Mouse (Mus musculus) lung, postnatal 4 days (tissue): ENCODE data around the gene Nfatc2.

Experiments
- DNase-seq, 2 experiments: peaks; one replicate each; pipeline ENCODE4 v3.0.0; 2021

Gene Nfatc2

DNA sequence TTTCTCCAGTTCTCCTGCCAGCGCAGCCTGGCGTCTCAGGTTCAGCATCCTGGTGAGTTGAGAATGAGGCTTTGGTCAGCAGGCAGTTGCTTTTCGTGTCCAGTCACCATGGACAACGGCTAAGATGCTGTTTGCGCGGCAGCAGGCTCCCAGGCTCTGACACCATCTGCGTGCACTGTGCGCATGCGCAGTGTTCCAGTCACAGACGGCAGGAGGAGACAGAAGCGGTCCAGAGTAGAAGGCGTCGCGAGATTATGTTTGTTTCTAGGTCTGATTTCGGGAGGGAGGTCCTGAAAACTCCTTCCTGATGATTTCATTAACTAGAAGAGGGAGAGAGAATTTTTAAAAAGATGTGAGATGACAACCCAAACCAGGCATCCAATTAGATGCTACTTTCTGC lies 121.5 kb downstream of the Nfatc2 start:
- no peak for DNase-seq

- DNase-seq, result peak; percentile 47 to 60
Measured at GRCm38 (mm10) chr2:168478431-168478830, 123.0 kb downstream of the Nfatc2 start.

- DNase-seq, result no peak
Measured at GRCm38 (mm10) chr2:168473496-168473895, 128.0 kb downstream of the Nfatc2 start.

DNA sequence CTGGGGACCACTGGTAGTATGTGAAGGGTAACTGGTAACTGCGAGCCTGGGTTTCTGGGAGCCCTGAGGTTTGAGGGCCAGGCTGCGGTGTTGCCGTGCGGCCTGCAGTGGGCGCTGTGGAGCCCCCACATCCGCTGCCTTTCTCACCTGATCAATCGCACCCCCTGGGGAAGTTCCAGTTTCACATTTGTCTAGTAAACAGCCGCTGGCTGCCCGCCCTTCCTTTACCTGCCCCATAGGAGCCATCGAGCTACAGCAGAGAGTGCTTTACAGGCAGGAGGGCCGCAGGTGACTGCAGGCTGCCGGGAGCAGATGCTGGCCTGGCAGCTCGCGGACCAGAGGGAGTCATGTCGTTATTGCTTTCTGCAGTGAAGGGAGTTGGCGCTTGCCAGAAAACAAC lies 128.6 kb downstream of the Nfatc2 start:
- peak; percentile 65 to 78 for DNase-seq

GRCm38 (mm10) chr2:168469032-168469431 lies 132.4 kb downstream of the Nfatc2 start:
- peak; percentile 71 to 82 for DNase-seq

DNA sequence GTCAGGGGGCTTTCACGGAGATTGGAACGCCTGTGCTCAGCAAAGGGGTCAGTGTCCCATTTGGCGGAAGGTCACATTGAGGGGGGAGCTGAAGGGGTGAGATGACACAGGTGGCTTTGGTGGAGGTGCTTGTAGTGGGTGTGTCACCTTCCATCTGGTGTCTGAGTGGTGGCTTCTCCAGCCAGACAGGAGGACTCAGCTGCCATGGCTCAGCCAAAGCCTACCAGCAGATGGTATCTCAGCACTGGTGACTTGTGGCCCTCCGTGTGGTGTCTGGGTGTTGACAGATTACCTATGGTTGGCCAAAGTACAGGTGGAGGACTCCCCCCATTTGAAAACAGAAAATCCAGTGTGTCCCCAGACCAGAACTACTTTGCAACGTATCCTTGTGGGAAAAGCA lies 134.3 kb downstream of the Nfatc2 start:
- DNase-seq, result no peak

DNA sequence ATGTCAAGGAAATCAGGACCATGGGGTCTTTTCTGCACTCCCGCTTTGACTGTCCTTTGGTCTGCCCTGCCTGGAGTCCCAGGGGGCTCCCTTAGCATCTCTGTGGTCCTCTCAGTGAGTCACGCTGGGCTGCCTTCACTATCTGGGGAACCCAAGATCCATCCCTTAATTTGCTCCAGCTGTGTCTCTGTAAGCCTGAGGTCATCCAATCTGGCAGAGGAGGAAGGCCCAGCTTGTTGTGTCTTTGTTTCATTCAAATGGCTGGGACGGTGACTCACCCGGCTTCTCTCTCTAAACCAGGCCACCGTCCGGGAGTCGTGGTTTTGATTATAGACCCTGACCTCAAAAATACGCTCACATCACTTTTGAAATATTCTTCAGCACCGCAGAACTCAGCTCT lies 135.4 kb downstream of the Nfatc2 start:
- no peak for DNase-seq

GRCm38 (mm10) chr2:168465646-168466045 lies 135.8 kb downstream of the Nfatc2 start:
- DNase-seq, result no peak

GRCm38 (mm10) chr2:168461865-168462264 lies 139.6 kb downstream of the Nfatc2 start:
- DNase-seq, result no peak

DNA sequence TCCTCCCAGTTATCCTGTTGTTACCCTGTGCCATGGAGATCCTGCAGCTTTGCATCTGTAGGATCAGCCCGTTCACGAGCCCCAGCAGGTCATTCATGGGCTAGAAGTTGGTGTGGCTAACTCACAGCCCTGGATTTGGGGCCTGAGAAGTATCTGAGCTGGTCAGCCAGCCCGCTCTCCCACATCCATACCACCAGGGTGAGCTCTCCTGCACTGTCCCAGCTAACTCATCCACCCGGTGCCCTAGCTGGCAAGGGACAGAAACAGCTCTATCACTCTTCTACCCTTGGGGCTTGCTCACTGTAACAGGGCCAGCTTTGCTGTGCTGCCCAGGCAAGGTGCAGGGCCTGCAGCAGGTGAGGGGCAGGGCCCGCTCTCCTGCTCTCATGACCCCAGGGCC lies 141.8 kb downstream of the Nfatc2 start:
- no peak for DNase-seq

GRCm38 (mm10) chr2:168458583-168458982 lies 142.9 kb downstream of the Nfatc2 start:
- DNase-seq, result no peak

GRCm38 (mm10) chr2:168451714-168452708 lies 149.4 kb downstream of the Nfatc2 start:
- DNase-seq, result no peak

DNA sequence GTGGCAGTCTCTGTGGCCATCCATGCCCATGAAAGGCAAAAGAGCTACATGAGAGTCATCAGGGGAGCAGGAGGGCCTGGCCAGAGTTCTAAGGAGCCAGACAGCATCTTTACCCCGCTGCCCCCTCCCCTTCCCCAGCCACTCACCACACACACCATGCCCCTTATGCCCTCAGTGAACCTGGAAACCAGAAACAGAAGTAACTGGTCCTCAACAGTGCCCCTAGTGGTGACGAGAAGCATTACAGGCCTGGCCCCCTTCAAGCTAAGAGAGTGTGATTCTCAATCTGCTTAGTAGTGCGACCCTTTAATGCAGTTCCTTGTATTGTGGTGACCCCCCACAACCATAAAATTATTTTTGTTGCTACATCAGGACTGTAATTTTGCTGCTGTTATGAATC lies 150.5 kb downstream of the Nfatc2 start:
- DNase-seq, result no peak

- DNase-seq, result no peak
Measured at GRCm38 (mm10) chr2:168448054-168448453, 153.4 kb downstream of the Nfatc2 start.

- peak; percentile 29 to 64 for DNase-seq
Measured at GRCm38 (mm10) chr2:168447601-168448000, 153.9 kb downstream of the Nfatc2 start.

DNA sequence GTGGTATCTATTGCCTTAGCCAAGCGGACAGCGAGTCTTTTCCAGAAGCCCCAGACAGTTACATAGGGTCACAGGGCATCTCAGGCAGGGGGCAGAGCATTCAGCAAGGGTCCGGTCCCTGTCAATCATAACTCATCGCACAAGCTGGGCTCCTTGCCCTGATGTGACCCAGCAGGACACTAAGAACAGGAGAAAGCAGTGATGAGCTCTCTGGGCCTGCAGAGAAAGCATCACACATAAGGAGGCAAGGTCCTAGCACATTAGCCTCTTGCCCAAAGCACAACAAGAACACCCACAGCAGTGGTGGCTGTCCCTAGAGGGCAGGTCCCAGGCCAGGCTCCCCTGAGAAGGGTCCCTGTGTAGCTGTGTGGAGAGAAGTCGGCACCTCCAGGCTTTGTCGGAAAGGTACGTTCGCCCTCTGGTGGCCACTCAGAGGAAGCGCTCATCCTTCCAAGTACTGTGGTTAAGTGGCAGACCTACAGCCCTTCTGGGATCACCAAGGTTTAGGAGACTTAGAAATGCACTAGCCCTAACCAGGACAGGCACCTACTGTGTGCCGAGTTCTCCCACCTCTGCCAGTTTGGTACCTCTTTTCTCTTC lies 156.1 kb downstream of the Nfatc2 start:
- peak; percentile 54 to 67 for DNase-seq

- DNase-seq, result no peak
Measured at GRCm38 (mm10) chr2:168444126-168444525, 157.3 kb downstream of the Nfatc2 start.

DNA sequence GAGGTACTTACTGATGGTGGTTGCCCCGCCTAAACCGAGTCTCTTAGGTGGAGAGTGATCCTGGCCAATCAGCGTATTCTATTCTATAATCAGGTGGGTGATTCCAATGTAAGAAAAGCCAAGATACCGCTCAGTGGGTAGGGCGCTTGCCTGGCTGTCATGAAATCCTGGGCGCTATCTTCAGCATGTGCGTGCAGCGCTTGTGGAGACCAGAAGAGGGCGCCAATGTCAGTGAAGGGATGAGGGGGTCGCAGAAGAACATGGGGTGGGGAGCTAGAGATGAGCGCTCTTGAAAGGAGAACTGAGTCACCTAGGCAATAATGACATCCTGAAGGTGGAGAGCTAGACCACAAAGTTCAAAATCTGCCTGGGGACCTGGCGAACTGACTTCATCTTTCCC lies 160.0 kb downstream of the Nfatc2 start:
- DNase-seq, result no peak

- no peak for DNase-seq
Measured at GRCm38 (mm10) chr2:168440918-168441328, 160.5 kb downstream of the Nfatc2 start.

- DNase-seq, result peak in 1 of 2 experiments; percentile 55
Measured at GRCm38 (mm10) chr2:168438981-168439452, 162.4 kb downstream of the Nfatc2 start.

GRCm38 (mm10) chr2:168434187-168434586 lies 167.3 kb downstream of the Nfatc2 start:
- DNase-seq, result no peak

- DNase-seq, result no peak
Measured at GRCm38 (mm10) chr2:168433392-168433791, 168.1 kb downstream of the Nfatc2 start.

GRCm38 (mm10) chr2:168432394-168432793 lies 169.1 kb downstream of the Nfatc2 start:
- DNase-seq, result no peak

DNA sequence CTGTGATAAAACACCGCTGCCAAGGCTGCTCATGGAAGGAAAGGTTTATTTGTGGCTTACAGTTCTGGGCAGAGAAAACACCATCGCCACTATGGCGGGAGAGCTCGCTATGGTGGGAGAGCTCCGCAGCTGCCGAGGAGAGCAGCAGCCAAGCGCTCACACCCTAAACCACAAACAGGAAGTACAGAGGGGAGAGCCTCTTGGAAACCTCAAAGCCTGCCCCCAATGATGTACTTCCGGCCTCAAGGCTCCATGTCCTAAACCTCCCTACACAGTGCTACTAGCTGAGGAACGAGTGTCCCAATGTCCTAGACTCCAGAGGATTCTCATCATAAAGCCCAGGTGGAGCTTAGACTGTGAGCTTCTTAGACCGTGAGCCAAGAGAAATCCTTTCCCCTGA lies 171.9 kb downstream of the Nfatc2 start:
- DNase-seq, result peak in 1 of 2 experiments; percentile 11
